Mouse (Mus musculus): ENCODE measurements around the gene Fbxw20.
"Not testable (repeated sequence)": the region's sequence is repeated elsewhere in the genome, so short reads cannot be mapped to it uniquely, and the experiment has no call there.

Gene Fbxw20

GRCm38 (mm10) chr9:109234654-109235053, at the start of gene Fbxw20:
Gene Fbxw20 (minus strand): TSS chr9:109234754.
- DNase-seq: no peak

- no peak for DNase-seq
Observed at GRCm38 (mm10) chr9:109263041-109263440, 28.5 kb upstream of the Fbxw20 start.

- no peak for DNase-seq
Observed at GRCm38 (mm10) chr9:109218449-109218848, 16.1 kb downstream of the Fbxw20 start.

DNA sequence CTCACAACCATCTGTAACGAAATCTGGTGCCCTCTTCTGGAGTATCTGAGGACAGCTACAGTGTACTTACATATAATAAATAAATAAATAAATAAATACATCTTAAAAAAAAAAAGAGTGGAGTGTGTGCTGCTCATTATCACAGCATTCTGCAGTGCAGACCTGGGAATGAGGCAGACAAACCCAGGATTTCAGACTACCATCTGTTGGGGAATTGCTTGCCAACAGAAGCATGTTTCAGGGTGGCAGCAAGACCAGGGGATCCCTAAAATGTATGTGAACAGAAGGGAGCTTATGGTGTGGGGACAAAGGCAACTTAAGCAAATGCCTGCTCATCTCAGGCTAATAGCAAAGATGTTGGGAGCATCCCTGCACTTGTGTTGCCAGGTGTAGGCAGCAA, 33.2 kb downstream of the Fbxw20 start:
- DNase-seq: not testable (repeated sequence)

- no peak for DNase-seq
Observed at GRCm38 (mm10) chr9:109200349-109200748, 34.2 kb downstream of the Fbxw20 start.

DNA sequence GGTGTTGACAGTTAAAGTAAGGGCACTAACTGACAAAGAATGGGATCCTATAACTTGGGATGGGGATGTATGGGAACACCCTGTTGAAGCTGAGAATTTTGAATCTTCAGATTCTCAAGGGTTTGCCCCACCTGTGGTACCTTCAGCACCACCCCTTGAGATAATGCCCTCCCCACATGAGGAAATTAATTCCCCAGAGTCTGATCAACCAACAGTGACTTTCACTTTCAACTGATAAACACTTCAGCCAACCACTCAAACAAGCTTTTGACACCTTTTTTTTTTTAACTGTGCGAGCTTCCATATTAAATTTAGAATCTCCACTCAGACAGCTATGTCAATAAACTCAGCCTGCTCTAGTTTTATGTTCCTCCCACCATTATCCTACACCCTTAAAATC, 35.2 kb downstream of the Fbxw20 start:
- no peak for DNase-seq

DNA sequence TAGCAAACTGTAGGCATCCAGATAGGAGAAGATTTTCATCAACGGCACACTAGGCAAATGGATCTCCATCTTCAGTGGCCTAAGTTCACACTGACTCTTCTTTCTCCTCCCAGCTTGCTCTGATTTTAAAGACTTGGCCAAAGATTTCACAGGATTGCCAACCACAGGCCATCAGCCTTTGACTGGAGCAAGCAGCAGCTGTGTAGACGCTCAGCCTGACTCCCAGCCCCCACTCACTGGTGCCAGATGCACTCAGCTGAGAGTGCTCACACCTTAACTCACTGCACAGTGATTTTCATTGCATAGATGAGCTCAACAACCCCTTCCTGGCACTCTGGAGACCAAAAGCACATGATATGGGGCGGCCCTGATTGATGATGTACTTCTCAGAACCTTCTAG, 38.7 kb downstream of the Fbxw20 start, which contains the start of gene Fbxw13:
TSS of gene Fbxw13 (minus strand) at position 101 of the 400 bp plus-strand sequence.
- DNase-seq: not testable (repeated sequence)

GRCm38 (mm10) chr9:109177208-109177607, 57.3 kb downstream of the Fbxw20 start:
- DNase-seq: no peak

DNA sequence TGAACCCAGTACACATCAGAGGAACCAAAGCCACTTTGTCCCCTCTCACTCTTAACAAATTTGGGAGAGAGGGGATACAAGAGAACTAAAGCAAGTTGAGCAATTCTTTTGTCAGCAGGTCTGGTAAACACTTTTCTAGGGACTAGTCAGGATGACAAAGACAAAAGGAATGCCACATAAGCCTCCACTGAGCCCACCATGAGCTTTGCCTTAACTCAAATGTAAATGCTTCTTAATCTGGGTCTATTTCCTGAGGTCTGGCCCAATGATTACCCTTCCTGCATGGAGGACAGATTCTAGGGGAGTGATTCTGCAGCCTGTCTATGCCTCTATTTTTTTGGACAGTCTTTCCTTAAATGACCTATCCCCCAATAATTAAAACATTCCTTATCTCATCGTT, 58.3 kb downstream of the Fbxw20 start:
- DNase-seq: no peak
